Mouse (Mus musculus) liver, adult 2 months (tissue): ENCODE data around the gene Vmn2r19. TPM values are rescaled to one million over a fixed set of nuclear protein-coding genes. Genes with fewer than 3 reads are reported as not detected.
"Not testable (repeated sequence)": the region's sequence is repeated elsewhere in the genome, so short reads cannot be mapped to it uniquely, and the experiment has no call there.

Source experiments
- DNase-seq: peaks from one replicate; pipeline ENCODE4 v3.0.0-alpha.2; 2011; ENCODE audit warnings: low read depth, low spot score; ENCODE audit errors: extremely low read depth
- H3K27ac ChIP-seq: fragments of 200-500 bp; replicated peaks from 2 replicates; pipeline ENCODE4 v1.5.1; 2012; ENCODE audit warnings: low read depth, mild to moderate bottlenecking, control low read depth, inconsistent platforms, low read length; ENCODE audit not compliant: insufficient read depth
- H3K27me3 ChIP-seq: fragments of 200-500 bp; 2 replicates; pipeline ENCODE4 v1.6.1; 2012; ENCODE audit warnings: mild to moderate bottlenecking, moderate library complexity, low read length, inconsistent platforms; ENCODE audit not compliant: control insufficient read depth, insufficient read depth
- H3K36me3 ChIP-seq: fragments of 200-500 bp; 2 replicates; pipeline ENCODE4 v1.6.1; 2012; ENCODE audit warnings: low read length, inconsistent platforms; ENCODE audit not compliant: control insufficient read depth, insufficient read depth
- H3K4me1 ChIP-seq: fragments of 200-500 bp; 2 replicates; pipeline ENCODE4 v1.6.1; 2011; ENCODE audit warnings: low read length; ENCODE audit not compliant: control insufficient read depth, insufficient read depth
- H3K4me3 ChIP-seq: fragments of 200-500 bp; 2 replicates; pipeline ENCODE4 v1.5.1; 2011; ENCODE audit warnings: low read depth, mild to moderate bottlenecking, control low read depth, low read length, moderate library complexity; ENCODE audit not compliant: insufficient read depth
- H3K79me2 ChIP-seq: fragments of 200-500 bp; 2 replicates; pipeline ENCODE4 v1.6.1; 2012; ENCODE audit warnings: inconsistent platforms, mild to moderate bottlenecking, low read length, moderate library complexity; ENCODE audit not compliant: control insufficient read depth, insufficient read depth
- H3K9ac ChIP-seq: fragments of 200-500 bp; 2 replicates; pipeline ENCODE4 v1.6.1; 2012; ENCODE audit warnings: low read depth, mild to moderate bottlenecking, control low read depth, inconsistent platforms, low read length
- CTCF ChIP-seq: fragments of 200-500 bp; IDR thresholded peaks from 2 replicates; pipeline ENCODE4 v1.5.1; 2011; ENCODE audit warnings: low read depth, low read length, control low read depth
- POLR2A ChIP-seq: fragments of 200-500 bp; IDR thresholded peaks from 2 replicates; pipeline ENCODE4 v1.6.1; 2011; ENCODE audit warnings: low read length, control low read depth; ENCODE audit not compliant: insufficient read depth; ENCODE audit errors: extremely low read depth
- WGBS: fragments of 180-500 bp; shearing (Covaris S2); methylation state at CpG from one replicate; pipeline ENCODE4 v1.1.7; 2018; 5-methylcytosine and 5-hydroxymethylcytosine counted together
- polyA plus RNA-seq: library from polyadenylated mRNA; depleted of rRNA; stranded (reverse); fragments of >200 nt; gene quantifications from 2 replicates; pipeline ENCODE4 v1.2.3, GENCODE M21; 2012
- total RNA-seq: library from RNA; depleted of rRNA; stranded (reverse); fragments of >200 nt; gene quantifications from 2 replicates; pipeline ENCODE4 v1.2.3, GENCODE M21; 2014

Gene Vmn2r19
- total and polyA plus RNA-seq, 2 experiments, result not detected

DNA sequence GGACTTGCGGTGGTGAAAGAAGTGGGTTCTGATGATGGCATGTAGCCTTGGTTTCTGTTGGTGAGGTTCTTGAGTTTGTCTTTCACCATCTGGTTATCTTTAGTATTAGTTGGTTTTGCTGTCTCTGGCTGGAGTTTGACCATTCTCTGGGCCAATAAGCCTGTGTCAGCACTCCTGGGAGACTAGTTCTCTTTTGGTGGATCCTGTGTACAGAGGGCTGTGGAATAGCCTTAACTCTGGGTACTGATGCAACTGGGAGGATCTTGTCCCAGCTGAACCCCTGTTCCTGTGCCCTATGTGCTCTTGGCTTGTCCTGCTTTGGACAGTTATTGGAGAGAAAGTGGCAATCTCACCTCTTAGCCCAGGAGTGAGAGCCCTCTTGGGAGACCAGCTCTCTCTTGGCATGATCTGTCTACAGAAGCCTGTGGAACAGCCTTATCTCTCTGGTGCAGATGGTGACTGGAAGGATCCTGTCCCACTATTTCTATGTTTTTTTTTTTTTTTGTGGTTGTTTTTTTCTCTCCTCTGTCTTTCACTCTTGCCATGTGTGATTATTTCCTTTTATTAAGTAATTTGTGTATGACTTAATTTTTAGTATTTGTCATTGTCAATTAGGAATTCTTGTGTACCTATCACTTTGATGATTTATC, 15.3 kb upstream of the Vmn2r19 start:
- H3K36me3 ChIP-seq, result no peaks in the 10 kb centered on the region
- TF ChIP-seq POLR2A, result no peak
- TF ChIP-seq CTCF, result no peak
- H3K4me3 ChIP-seq, result no peak overlapping the region
- no peaks in the 10 kb centered on the region for H3K27me3 ChIP-seq
- no peak overlapping the region for H3K27ac ChIP-seq
- H3K9ac ChIP-seq, result no peak overlapping the region
- H3K4me1 ChIP-seq, result no peaks in the 10 kb centered on the region
- DNase-seq, result no peak
- no peaks in the 10 kb centered on the region for H3K79me2 ChIP-seq
- 98% methylated on average over 1 of the region's 1 CpGs for WGBS

DNA sequence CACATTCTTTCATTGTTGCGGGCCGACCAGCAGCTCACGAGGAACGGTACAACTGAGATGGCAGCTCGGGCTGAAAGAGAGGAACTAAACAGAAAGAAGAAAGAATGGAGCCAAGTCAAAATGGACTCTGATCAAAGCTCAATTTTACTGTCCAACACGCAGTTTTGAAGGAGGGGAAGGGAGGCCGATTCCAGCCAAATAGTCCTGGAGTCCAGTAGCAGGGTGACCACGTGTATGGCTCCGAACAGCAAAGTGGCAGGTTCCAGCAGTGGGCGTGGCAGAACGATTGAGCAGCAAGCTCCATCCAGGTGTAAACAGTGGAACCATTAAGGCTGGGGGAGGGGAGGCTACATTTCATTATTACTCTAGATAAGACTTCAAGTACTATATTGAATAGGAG, 14.6 kb upstream of the Vmn2r19 start:
- not testable (repeated sequence) for H3K27ac ChIP-seq

DNA sequence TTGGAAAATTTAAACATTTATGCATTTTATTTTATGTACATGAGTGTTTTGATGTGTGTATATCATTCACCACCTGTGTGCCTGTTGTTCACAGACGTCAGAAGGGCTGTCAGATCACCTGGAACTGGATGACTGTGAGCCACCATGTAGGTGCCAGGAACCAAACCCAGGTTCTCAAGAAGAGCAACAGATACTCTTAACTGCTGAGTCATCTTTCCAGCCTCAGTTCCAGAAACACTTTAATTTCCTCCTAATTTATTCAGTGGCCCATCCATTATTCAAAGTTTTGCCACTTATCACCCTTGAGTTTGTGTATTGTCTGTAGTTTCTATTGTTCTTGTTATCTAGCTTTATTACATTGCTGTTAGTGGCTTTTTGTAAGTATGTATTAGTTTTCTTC, 11.4 kb upstream of the Vmn2r19 start:
- Histone ChIP-seq H3K9ac (no peak overlapping the region), H3K4me3 (no peak overlapping the region), H3K4me1 (no peaks in the 10 kb centered on the region), H3K36me3 (no peaks in the 10 kb centered on the region), H3K27me3 (no peaks in the 10 kb centered on the region), H3K27ac (no peak overlapping the region), H3K79me2 (no peaks in the 10 kb centered on the region)
- 59% methylated on average over 1 of the region's 1 CpGs for WGBS
- no peak for TF ChIP-seq POLR2A
- no peak for TF ChIP-seq CTCF
- DNase-seq, result no peak

More for the DNA sequence above, 14.6 kb upstream of the Vmn2r19 start:
- H3K36me3 ChIP-seq, H3K27me3 ChIP-seq, H3K79me2 ChIP-seq, H3K4me3 ChIP-seq, H3K9ac ChIP-seq, H3K4me1 ChIP-seq: not testable (repeated sequence)
- WGBS, result 88% methylated on average over 11 of the region's 11 CpGs
- DNase-seq, result peak; percentile 4

DNA sequence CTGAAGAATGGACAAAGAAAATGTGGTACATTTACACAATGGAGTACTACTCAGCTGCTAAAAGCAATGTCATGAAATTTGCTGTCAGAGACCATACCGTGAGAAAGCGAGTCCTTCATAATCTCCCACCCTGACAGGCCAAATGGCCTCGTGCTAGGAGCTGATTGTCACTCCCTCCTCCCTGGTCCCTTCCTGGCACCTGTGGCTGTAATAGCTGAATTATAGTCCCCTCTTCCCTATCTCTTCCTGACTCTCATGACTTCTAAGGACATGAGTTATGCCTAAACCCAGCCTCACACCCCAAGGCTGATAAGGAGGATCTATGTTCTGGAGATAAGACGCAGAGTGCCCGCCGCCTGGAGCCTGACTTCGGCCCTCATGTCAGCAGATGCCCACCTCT, 1.8 kb upstream of the Vmn2r19 start:
- not testable (repeated sequence) for DNase-seq, H3K27me3 ChIP-seq, H3K9ac ChIP-seq, H3K4me1 ChIP-seq, H3K79me2 ChIP-seq, H3K27ac ChIP-seq, H3K36me3 ChIP-seq, H3K4me3 ChIP-seq
- 81% methylated on average over 7 of the region's 7 CpGs for WGBS

DNA sequence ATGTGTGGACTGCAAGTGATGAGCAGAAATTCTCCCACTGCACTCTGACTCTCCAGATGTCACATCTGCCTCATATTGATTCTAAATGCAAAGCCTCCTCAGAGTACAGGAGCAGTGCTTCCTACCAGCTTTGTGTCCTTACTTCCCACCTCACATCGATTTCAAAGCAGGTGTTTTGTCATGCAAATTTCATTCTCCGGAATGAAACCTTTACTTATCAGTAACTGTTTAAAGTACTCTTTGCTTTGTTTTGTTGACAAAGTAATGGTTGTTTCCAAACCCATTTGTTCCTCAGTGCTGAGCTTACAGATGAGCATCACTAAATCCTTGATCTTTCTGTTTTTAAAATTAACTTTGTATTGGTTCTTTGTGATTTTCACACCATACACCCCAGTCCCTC, 24.4 kb downstream of the Vmn2r19 start:
- no peak for TF ChIP-seq CTCF
- no peak for TF ChIP-seq POLR2A
- Histone ChIP-seq H3K9ac (no peak overlapping the region), H3K4me1 (no peaks in the 10 kb centered on the region), H3K27me3 (no peaks in the 10 kb centered on the region), H3K79me2 (no peaks in the 10 kb centered on the region), H3K36me3 (no peaks in the 10 kb centered on the region), H3K27ac (no peak overlapping the region), H3K4me3 (no peak overlapping the region)
- WGBS, result 22% methylated on average over 2 of the region's 2 CpGs
- DNase-seq, result no peak

DNA sequence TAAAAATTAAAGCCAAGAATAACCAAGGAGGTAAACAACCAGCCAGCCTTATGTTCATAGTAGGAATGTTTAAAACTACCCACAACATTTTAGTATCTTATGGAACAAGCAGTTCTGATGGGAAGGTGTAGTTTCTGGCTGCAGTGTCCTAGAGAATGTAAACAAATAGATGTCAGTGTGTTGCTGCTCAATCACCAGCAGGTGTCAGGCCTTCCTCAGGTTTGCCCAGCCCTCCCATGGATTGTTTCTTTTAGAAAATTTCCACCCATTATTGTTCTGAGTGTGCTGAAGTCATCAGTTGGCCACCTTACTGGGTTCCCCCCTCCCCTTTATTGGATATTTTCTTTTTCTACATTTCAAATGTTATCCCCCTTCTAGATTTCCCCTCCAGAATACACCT, 32.0 kb downstream of the Vmn2r19 start:
- Histone ChIP-seq H3K4me3 (no peak overlapping the region), H3K27ac (no peak overlapping the region), H3K9ac (no peak overlapping the region), H3K79me2 (no peaks in the 10 kb centered on the region), H3K4me1 (peaks cover 2% of the 10 kb centered on the region; the same call in 1 of the 2 replicates), H3K36me3 (no peaks in the 10 kb centered on the region), H3K27me3 (no peaks in the 10 kb centered on the region)
- peak; percentile 79 for TF ChIP-seq CTCF
- TF ChIP-seq POLR2A, result no peak
- peak; percentile 52 for DNase-seq
